Mouse (Mus musculus) thymus, postnatal 0 days (tissue): Measurements from ENCODE around the gene Numb. TPM values are rescaled to one million over a fixed set of nuclear protein-coding genes. Genes with fewer than 3 reads are reported as not detected.

Source experiments
- DNase-seq: peaks from one replicate; pipeline ENCODE4 v3.0.0-alpha.2; 2015; ENCODE audit warnings: low spot score
- polyA plus RNA-seq: library from polyadenylated mRNA; unstranded; fragments of >200 nt; fragmentation: Nextera tagmentation; extraction: Ambion mirVana; gene quantifications from 2 replicates; pipeline ENCODE4 v1.2.1, GENCODE M21; 2015

The Numb gene
- polyA plus RNA-seq, 1 experiment from 2014 or later = 13.6 TPM

DNA sequence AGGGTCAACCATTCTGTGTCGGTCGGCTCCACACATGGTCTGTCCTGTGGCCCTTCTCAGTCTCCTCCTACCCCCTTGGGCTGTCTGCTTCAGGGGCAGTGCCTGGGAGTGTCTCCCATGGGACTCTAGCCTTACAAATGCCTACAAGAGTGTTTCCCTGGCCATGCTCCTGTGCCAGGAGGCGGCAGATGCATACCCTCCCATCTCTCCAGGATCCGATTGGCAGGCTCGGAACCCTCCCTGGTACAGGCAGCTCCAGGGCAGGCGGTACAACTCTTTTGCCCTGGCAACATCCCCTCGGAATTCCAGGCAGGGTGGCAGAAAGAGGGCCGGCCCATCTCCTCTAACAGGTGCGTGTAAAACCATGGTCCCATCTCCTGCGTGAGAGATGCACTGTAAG lies 139.1 kb downstream of the Numb start:
- DNase-seq = no peak

DNA sequence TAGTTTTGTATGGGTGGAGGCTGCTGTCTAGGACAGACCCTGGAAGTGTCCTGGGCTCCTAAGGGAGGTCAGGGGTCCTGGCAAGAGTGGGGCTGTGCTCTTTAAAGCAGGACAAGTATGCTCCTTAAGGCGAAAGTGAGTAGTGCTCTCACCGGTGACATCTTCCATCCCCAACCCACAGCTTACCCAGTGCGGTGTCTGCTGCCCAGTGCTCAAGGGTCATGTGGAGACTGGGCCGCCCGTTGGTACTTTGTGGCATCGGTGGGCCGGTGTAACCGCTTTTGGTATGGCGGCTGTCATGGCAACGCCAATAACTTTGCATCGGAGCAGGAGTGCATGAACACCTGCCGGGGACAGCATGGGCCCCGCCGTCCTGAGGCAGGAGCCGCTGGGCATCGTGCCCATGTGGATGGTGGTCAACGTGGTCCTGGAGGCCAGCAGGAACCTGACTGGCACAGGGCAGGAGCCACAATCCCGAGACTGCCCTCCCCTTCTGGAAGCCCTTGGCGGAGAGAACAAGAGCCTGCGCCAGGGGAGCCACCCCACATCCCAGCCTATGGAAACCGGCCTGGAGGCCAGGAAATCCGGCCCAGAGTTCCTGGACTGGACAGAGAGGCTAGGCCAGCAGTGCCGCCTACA lies 140.0 kb downstream of the Numb start:
- no peak for DNase-seq

GRCm38 (mm10) chr12:83781204-83781603 lies 140.5 kb downstream of the Numb start:
- DNase-seq = no peak

GRCm38 (mm10) chr12:83780181-83780580 lies 141.6 kb downstream of the Numb start:
- no peak for DNase-seq

DNA sequence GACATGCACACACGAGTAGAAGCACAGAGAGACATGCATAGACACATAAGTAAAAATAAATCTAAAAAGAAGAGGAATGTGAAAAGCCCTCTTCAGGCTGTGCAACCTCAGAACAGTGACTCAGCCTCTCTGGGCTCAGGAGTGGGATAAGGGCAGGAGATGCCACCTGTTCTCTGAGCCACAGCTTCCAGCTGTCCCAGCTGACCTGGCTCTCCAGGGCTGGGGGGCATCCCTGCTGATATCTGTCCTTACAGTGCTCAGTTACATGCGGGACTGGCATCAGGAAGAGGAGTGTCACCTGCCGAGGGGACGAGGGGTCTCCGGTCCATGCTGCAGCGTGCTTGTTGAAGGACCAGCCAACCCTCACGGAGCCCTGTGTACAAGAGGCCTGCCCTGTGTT lies 145.0 kb downstream of the Numb start:
- no peak for DNase-seq

- no peak for DNase-seq
Measured at GRCm38 (mm10) chr12:83775621-83776020, 146.1 kb downstream of the Numb start.

- peak; percentile 44 for DNase-seq
Measured at GRCm38 (mm10) chr12:83770418-83771256, 151.1 kb downstream of the Numb start.

DNA sequence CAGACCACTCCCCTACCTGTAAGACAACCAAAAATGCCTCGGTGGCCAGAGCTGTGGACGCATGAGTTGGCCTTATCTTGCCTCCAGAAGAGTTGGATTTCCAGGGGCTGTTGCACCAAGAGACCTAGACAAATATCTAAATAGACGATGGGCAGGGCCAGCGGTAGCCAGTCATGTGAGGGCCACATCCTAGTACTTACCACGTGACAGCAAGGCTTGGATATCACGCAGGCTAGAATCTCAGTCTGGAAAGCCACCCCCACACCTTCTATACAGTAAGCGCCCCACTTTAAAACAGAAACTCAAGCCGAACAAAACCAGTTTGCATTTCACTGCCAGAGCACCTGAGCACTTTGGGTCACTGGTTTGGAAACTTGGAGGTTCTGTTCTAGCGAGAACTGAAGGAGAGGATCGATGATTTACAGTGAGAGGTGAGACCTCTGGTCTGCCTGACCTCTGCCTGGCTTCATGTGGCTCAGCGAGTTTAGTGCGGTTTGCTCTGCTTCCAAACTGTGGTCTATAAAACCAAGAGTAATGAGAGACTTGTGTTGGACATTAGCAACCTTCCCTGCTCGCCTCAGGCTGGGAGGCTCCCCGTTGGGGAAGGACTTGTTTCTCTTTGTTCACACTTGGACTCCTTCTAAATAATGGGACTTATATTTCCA lies 153.4 kb downstream of the Numb start:
- no peak for DNase-seq

- DNase-seq = no peak
Measured at GRCm38 (mm10) chr12:83767833-83768232, 153.9 kb downstream of the Numb start.

- DNase-seq = no peak
Measured at GRCm38 (mm10) chr12:83765965-83766603, 155.7 kb downstream of the Numb start.

DNA sequence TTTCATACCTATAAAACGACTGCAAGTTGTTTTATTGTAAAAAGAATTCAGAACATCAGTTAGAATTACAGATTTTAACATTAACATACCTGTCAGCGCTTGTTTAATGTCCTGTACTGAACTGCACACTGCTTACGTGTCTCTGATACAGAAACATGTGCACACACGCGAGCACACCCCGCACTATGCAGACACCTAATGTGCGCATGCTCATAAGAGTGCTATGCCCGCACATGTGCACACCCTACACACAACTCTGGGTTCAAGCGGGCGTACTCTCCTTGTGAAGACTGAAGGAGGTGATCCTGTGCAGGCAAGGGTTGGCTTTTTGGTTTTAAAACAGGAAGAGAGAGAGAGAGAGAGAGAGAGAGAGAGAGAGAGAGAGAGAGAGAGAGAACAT lies 157.2 kb downstream of the Numb start:
- DNase-seq = no peak

GRCm38 (mm10) chr12:83764044-83764365 lies 157.7 kb downstream of the Numb start:
- DNase-seq = no peak

DNA sequence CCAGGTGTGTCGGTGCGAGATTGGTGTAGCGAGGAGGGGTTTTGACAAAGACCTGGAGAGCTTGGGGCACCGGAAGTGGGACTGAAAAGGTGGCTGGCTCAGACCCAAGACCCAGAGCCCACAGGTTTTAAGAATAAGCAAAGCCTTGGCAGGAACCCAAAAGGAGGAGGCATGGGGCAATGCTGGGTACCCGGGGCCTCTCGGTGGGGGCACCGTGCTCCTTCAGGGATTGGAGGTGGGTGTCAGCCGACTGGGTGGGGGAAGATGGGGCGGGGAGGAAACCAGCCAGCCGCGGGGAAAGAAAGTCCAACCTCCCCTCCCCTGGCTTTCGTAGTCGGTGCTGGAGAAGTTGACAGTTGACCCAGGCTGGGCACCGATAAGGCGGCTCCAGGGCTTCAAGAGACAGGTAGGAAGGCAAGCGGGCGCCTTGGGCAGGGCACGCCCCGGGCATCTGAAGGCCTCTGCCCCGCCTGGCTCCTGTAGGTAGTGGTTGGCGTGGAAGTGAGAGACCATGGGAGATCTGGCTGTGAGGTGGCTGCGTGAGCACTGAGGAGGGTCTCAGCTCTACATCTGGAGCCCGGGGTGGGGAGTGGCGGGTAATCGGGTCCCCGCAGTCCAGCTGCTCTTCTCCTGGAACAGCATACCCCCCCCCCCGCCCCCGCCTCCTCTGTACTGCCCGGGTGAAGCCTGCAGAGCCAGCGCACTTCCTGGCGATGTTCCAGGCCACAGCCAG lies 158.3 kb downstream of the Numb start, which contains the start of gene Papln:
TSS of gene Papln (plus strand) at position 324 of the 733 bp plus-strand sequence.
- peak; percentile 16 for DNase-seq

DNA sequence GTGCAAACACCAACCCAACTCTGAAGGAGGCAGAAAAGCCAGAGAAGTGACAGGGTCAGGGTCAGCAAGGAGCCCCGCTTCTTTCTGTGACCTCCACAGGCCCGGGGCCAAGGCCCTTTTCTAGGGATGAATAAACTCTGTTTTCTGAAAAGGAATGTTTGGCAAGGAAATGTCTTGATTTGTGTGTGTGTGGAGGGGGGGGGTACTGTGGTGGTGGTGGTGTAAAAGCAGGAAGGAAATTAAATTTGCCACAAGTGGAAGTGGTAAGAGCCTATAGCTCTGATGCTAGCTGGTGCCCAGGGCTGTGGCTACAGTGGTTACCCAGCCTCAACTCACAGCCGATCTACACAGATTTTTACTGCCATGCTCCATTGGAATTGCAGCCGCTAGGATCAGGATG lies 159.0 kb downstream of the Numb start:
- DNase-seq = peak; percentile 6

- no peak for DNase-seq
Measured at GRCm38 (mm10) chr12:83760201-83760600, 161.5 kb downstream of the Numb start.

- DNase-seq = no peak
Measured at GRCm38 (mm10) chr12:83758735-83759134, 163.0 kb downstream of the Numb start.

DNA sequence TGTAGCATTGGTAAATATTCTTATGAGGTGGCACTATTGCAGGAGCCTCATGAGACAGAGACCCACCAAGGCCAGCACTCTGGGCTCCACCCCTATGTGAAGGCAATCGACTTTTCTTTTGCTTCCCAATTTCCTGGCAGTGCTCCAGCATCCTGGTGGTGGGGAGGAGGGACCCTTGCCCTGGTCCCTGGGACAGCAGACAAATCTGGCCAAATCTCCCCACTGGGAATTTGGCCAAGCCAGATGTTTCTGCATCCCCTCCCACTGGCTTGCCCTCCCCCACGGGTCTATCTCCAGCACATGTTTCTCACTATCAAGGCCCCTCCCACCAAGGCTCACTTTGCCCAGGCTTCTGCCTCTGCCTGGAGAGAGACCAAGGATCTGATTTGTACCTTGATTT lies 169.2 kb downstream of the Numb start:
- no peak for DNase-seq

DNA sequence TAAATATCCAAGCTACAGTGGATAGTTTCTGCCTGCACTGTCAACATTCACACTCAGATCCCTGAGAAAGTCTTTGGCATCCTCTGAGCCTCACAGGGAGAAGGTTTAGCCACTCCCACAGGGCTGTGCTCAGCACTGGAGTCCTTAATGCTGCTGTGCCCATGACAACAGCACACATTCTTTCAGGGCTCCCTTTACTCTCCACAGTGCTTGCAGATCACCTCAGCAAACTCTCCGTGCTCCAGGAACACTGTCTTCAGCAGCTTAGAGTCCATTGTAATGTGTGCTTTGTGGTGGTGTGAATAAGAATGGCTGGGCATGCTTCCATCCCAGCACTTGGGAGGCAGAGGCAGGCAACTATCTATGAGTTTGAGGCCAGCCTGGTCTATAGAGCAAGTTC lies 172.5 kb downstream of the Numb start:
- DNase-seq = no peak
